Mouse (Mus musculus): Measurements from ENCODE around the gene Rps13. TPM values are rescaled to one million over a fixed set of nuclear protein-coding genes. Genes with fewer than 3 reads are reported as not detected.

Gene Rps13
- polyA plus RNA-seq, 1 experiment from 2014 or later, result 323 TPM

GRCm38 (mm10) chr7:116323331-116323964 lies 10.5 kb downstream of the Rps13 start:
- no peak for DNase-seq (ENCODE audit: low read depth, low spot score)
- TF ChIP-seq CTCF (IDR thresholded peaks at IDR 0.05), result peak; percentile 86
- ChIA-PET POLR2A (interaction anchor here (0.6 kb wide), 1 partner anchor 33 kb away, joined by 3 read pairs; no protein-coding TSS in a partner anchor), CTCF (interaction anchor here (0.9 to 6.2 kb wide), 11 partner anchors 10 to 168 kb away, joined by 3 to 38 read pairs (median 4); no protein-coding TSS in a partner anchor)
- no peaks in the 10 kb centered on the region for H3K27me3 ChIP-seq
- in situ Hi-C loops (cut with MboI; ENCODE audit: low pct_unique_long_range_greater_than_20kb), result loop anchor here (10.0 kb wide), 2 partner anchors 159 to 189 kb away; no protein-coding TSS in a partner anchor
- peak; percentile 74 for ATAC-seq

- DNase-seq (ENCODE audit: low read depth, low spot score) (no peak), ATAC-seq (no peak)
- POLR2A ChIA-PET, result interaction anchor here (0.6 to 1.4 kb wide), 6 partner anchors 11 to 203 kb away, joined by 3 to 4 read pairs (median 3); no protein-coding TSS in a partner anchor
- TF ChIP-seq CTCF (IDR thresholded peaks at IDR 0.05), result no peak
- CTCF ChIA-PET, result interaction anchor here (1.1 to 1.2 kb wide), 2 partner anchors 9 to 46 kb away, joined by 4 to 6 read pairs; no protein-coding TSS in a partner anchor
- H3K27me3 ChIP-seq, result no peaks in the 10 kb centered on the region
- in situ Hi-C loops (cut with MboI; ENCODE audit: low pct_unique_long_range_greater_than_20kb), result loop anchor here (5.0 kb wide), 1 partner anchor 52 kb away; no protein-coding TSS in a partner anchor
These were observed 24.5 kb downstream of the Rps13 start for GRCm38 (mm10) chr7:116309456-116309855.

- no peak for TF ChIP-seq CTCF (IDR thresholded peaks at IDR 0.05)
- ChIA-PET CTCF (interaction anchor here (0.7 to 1.2 kb wide), 2 partner anchors 9 to 45 kb away, joined by 3 to 4 read pairs; no protein-coding TSS in a partner anchor), POLR2A (interaction anchor here (1.0 to 1.4 kb wide), 3 partner anchors 11 to 46 kb away, joined by 3 to 4 read pairs (median 4); no protein-coding TSS in a partner anchor)
- ATAC-seq, result no peak
- in situ Hi-C loops (cut with MboI; ENCODE audit: low pct_unique_long_range_greater_than_20kb), result loop anchor here (5.0 kb wide), 1 partner anchor 51 kb away; no protein-coding TSS in a partner anchor
- no peaks in the 10 kb centered on the region for H3K27me3 ChIP-seq
- no peak for DNase-seq (ENCODE audit: low read depth, low spot score)
These were observed 25.4 kb downstream of the Rps13 start for GRCm38 (mm10) chr7:116308632-116308991.

GRCm38 (mm10) chr7:116307871-116308631 lies 25.9 kb downstream of the Rps13 start, which contains the start of gene Plekha7:
Plekha7 (minus strand) TSS chr7:116308376.
- CTCF ChIA-PET, result interaction anchor here (0.7 to 0.8 kb wide), 2 partner anchors 10 to 44 kb away, joined by 3 read pairs; no protein-coding TSS in a partner anchor
- no peak for TF ChIP-seq CTCF (IDR thresholded peaks at IDR 0.05)
- no peaks in the 10 kb centered on the region for H3K27me3 ChIP-seq
- DNase-seq (ENCODE audit: low read depth, low spot score), result no peak
- POLR2A ChIA-PET, result interaction anchor here (1.2 to 1.4 kb wide), 3 partner anchors 21 to 46 kb away, joined by 3 to 4 read pairs (median 4); no protein-coding TSS in a partner anchor
- in situ Hi-C loops (cut with MboI; ENCODE audit: low pct_unique_long_range_greater_than_20kb), result loop anchor here (5.0 kb wide), 1 partner anchor 51 kb away; no protein-coding TSS in a partner anchor
- ATAC-seq, result peak; percentile 71

- H3K27me3 ChIP-seq, result no peaks in the 10 kb centered on the region
- in situ Hi-C loops (cut with MboI; ENCODE audit: low pct_unique_long_range_greater_than_20kb), result loop anchor here (5.0 kb wide), 1 partner anchor 50 kb away; no protein-coding TSS in a partner anchor
- TF ChIP-seq CTCF (IDR thresholded peaks at IDR 0.05), result no peak
- ATAC-seq, result peak; percentile 78
- no peak for DNase-seq (ENCODE audit: low read depth, low spot score)
- POLR2A ChIA-PET, result interaction anchor here (1.0 to 1.4 kb wide), 3 partner anchors 20 to 44 kb away, joined by 3 to 4 read pairs (median 3); no protein-coding TSS in a partner anchor
- CTCF ChIA-PET, result interaction anchor here (0.8 to 1.7 kb wide), 2 partner anchors 9 to 46 kb away, joined by 3 to 6 read pairs; no protein-coding TSS in a partner anchor
These were observed 26.7 kb downstream of the Rps13 start for GRCm38 (mm10) chr7:116307099-116307870.

- no peaks in the 10 kb centered on the region for H3K27me3 ChIP-seq
- ChIA-PET POLR2A (interaction anchor here (0.6 to 1.4 kb wide), 3 partner anchors 9 to 44 kb away, joined by 3 to 6 read pairs (median 3); no protein-coding TSS in a partner anchor), CTCF (interaction anchor here (1.7 kb wide), 1 partner anchor 45 kb away, joined by 6 read pairs; no protein-coding TSS in a partner anchor)
- in situ Hi-C loops (cut with MboI; ENCODE audit: low pct_unique_long_range_greater_than_20kb), result loop anchor here (5.0 kb wide), 1 partner anchor 49 kb away; no protein-coding TSS in a partner anchor
- no peak for ATAC-seq
- no peak for DNase-seq (ENCODE audit: low read depth, low spot score)
- no peak for TF ChIP-seq CTCF (IDR thresholded peaks at IDR 0.05)
These were observed 27.4 kb downstream of the Rps13 start for GRCm38 (mm10) chr7:116306601-116307000.

- no peak for DNase-seq (ENCODE audit: low read depth, low spot score)
- no peaks in the 10 kb centered on the region for H3K27me3 ChIP-seq
- no peak for ATAC-seq
- in situ Hi-C loops (cut with MboI; ENCODE audit: low pct_unique_long_range_greater_than_20kb), result no loop called here
- POLR2A ChIA-PET, result no interaction called here
- no peak for TF ChIP-seq CTCF (IDR thresholded peaks at IDR 0.05)
- CTCF ChIA-PET, result interaction anchor here (1.2 kb wide), 2 partner anchors 9 to 39 kb away, joined by 4 to 5 read pairs; no protein-coding TSS in a partner anchor
These were observed 32.2 kb downstream of the Rps13 start for GRCm38 (mm10) chr7:116301661-116302311.

GRCm38 (mm10) chr7:116301144-116301543 lies 32.9 kb downstream of the Rps13 start:
- no peak for TF ChIP-seq CTCF (IDR thresholded peaks at IDR 0.05)
- in situ Hi-C loops (cut with MboI; ENCODE audit: low pct_unique_long_range_greater_than_20kb), result no loop called here
- ChIA-PET POLR2A (interaction anchor here (0.6 kb wide), 1 partner anchor 48 kb away, joined by 3 read pairs; no protein-coding TSS in a partner anchor), CTCF (interaction anchor here (1.2 kb wide), 2 partner anchors 9 to 39 kb away, joined by 4 to 5 read pairs; no protein-coding TSS in a partner anchor)
- DNase-seq (ENCODE audit: low read depth, low spot score) (no peak), ATAC-seq (no peak)
- no peaks in the 10 kb centered on the region for H3K27me3 ChIP-seq

- ChIA-PET CTCF (interaction anchor here (1.0 to 1.6 kb wide), 2 partner anchors 9 to 147 kb away, joined by 3 read pairs; partner anchors contain the start of gene Plekha7), POLR2A (no interaction called here)
- ATAC-seq, result no peak
- DNase-seq (ENCODE audit: low read depth, low spot score), result no peak
- no peak for TF ChIP-seq CTCF (IDR thresholded peaks at IDR 0.05)
- in situ Hi-C loops (cut with MboI; ENCODE audit: low pct_unique_long_range_greater_than_20kb), result no loop called here
- no peaks in the 10 kb centered on the region for H3K27me3 ChIP-seq
These were observed 35.1 kb downstream of the Rps13 start for GRCm38 (mm10) chr7:116298851-116299250.
